Mouse (Mus musculus) heart, postnatal 36 days (tissue): ENCODE measurements at regions not wholly inside any gene's neighbourhood (a gene's known extent, or its start where the extent isn't known, plus 50 kb on each side); places are given as distances from the start of the nearest gene placed in this dataset.

Experiments used
- DNase-seq, 2 experiments: peaks; one replicate each; pipeline ENCODE4 v3.0.0; 2021 to 2022
- intact Hi-C: fragments of 180-260 bp; cut with DNase I; formaldehyde crosslinking; loops from one replicate; pipeline ENCODE4 v1.15.1; 2025

- DNase-seq: no peak
- intact Hi-C loops: no loop called here
Observed at GRCm38 (mm10) chr5:54411275-54411904, 413.1 kb downstream of the Stim2 start.

- no peak for DNase-seq
- intact Hi-C loops: loop anchor here (10.0 kb wide), 1 partner anchor 265 kb away; no protein-coding TSS in a partner anchor
Observed at GRCm38 (mm10) chr5:54419811-54420470, 421.6 kb downstream of the Stim2 start.

GRCm38 (mm10) chr5:54439286-54439685 lies 441.0 kb downstream of the Stim2 start:
- intact Hi-C loops: no loop called here
- DNase-seq: no peak

GRCm38 (mm10) chr5:54440794-54441447 lies 442.6 kb downstream of the Stim2 start:
- no peak for DNase-seq

GRCm38 (mm10) chr5:54441598-54441997 lies 443.3 kb downstream of the Stim2 start:
- intact Hi-C loops: no loop called here
- DNase-seq: no peak

More at GRCm38 (mm10) chr5:54440794-54441447, 442.6 kb downstream of the Stim2 start:
- intact Hi-C loops: no loop called here

GRCm38 (mm10) chr5:54483916-54484315 lies 485.6 kb downstream of the Stim2 start:
- intact Hi-C loops: no loop called here
- no peak for DNase-seq
